Mouse (Mus musculus) liver, adult 2 months (tissue): ENCODE measurements around the gene Cd86.

Experiments
- CTCF ChIP-seq: fragments of 200-500 bp; IDR thresholded peaks from 2 replicates; pipeline ENCODE4 v1.5.1; 2011; ENCODE audit warnings: low read depth, low read length, control low read depth
- POLR2A ChIP-seq: fragments of 200-500 bp; IDR thresholded peaks from 2 replicates; pipeline ENCODE4 v1.6.1; 2011; ENCODE audit warnings: low read length, control low read depth; ENCODE audit not compliant: insufficient read depth; ENCODE audit errors: extremely low read depth

- TF ChIP-seq CTCF (no peak), POLR2A (no peak)
Observed at GRCm38 (mm10) chr16:36627740-36628139, 38.1 kb downstream of the Cd86 start.
